Mouse (Mus musculus) liver, embryonic 13.5 days (tissue): Measurements from ENCODE around the gene Sp140. TPM values are rescaled to one million over a fixed set of nuclear protein-coding genes. Genes with fewer than 3 reads are reported as not detected.
"Not testable (repeated sequence)": the region's sequence is repeated elsewhere in the genome, so short reads cannot be mapped to it uniquely, and the experiment has no call there.

Experiments
- ATAC-seq: fragments of 200-750 bp; cut with Nextera tagmentation; 2 replicates; pipeline ENCODE4 v1.8.0; 2017; ENCODE audit warnings: low read depth, mild to moderate bottlenecking, moderate number of reproducible peaks, moderate library complexity
- DNase-seq: peaks from one replicate; pipeline ENCODE4 v3.0.0; 2022
- H3K27ac ChIP-seq: fragments of 300-500 bp; sonication (generic); 2 replicates; pipeline ENCODE4 v1.5.1; 2015; ENCODE audit warnings: moderate library complexity, mild to moderate bottlenecking, inconsistent platforms
- H3K27me3 ChIP-seq: fragments of 300-500 bp; sonication (generic); 2 replicates; pipeline ENCODE4 v1.6.1; 2015; ENCODE audit warnings: mild to moderate bottlenecking, inconsistent platforms
- H3K36me3 ChIP-seq: fragments of 300-500 bp; sonication (generic); 2 replicates; pipeline ENCODE4 v1.6.1; 2015; ENCODE audit warnings: mild to moderate bottlenecking, inconsistent platforms
- H3K4me1 ChIP-seq: fragments of 300-500 bp; sonication (generic); replicated peaks from 2 replicates; pipeline ENCODE4 v1.6.1; 2015; ENCODE audit warnings: inconsistent platforms
- H3K4me2 ChIP-seq: fragments of 300-500 bp; sonication (generic); 2 replicates; pipeline ENCODE4 v1.6.1; 2015; ENCODE audit warnings: inconsistent platforms, mild to moderate bottlenecking, moderate library complexity
- H3K4me3 ChIP-seq: fragments of 300-500 bp; sonication (generic); replicated peaks from 2 replicates; pipeline ENCODE4 v1.5.1; 2015; ENCODE audit warnings: mild to moderate bottlenecking, inconsistent platforms
- H3K9ac ChIP-seq: fragments of 300-500 bp; sonication (generic); 2 replicates; pipeline ENCODE4 v1.6.1; 2015; ENCODE audit warnings: mild to moderate bottlenecking, inconsistent platforms
- H3K9me3 ChIP-seq: fragments of 300-500 bp; sonication (generic); replicated peaks from 2 replicates; pipeline ENCODE4 v1.6.1; 2016; ENCODE audit warnings: inconsistent platforms
- WGBS: fragments of 180-500 bp; shearing (Covaris S2); methylation state at CpG from one replicate; pipeline ENCODE4 v1.1.7; 2015; ENCODE audit not compliant: insufficient replicate concordance; 5-methylcytosine and 5-hydroxymethylcytosine counted together
- polyA plus RNA-seq: library from polyadenylated mRNA; unstranded; fragments of >200 nt; fragmentation: Nextera tagmentation; extraction: Ambion mirVana; gene quantifications from 2 replicates; pipeline ENCODE4 v1.2.1, GENCODE M21; 2015

Sp140 gene
- polyA plus RNA-seq, 1 experiment from 2014 or later: 2.5 TPM

GRCm38 (mm10) chr1:85650524-85650923, 50.3 kb downstream of the Sp140 start:
- not testable (repeated sequence) for H3K4me2 ChIP-seq, H3K36me3 ChIP-seq, DNase-seq, H3K27me3 ChIP-seq, H3K27ac ChIP-seq, H3K4me1 ChIP-seq, ATAC-seq, H3K9me3 ChIP-seq, H3K9ac ChIP-seq, H3K4me3 ChIP-seq
- 62% methylated on average over 4 of the region's 5 CpGs for WGBS

- H3K4me3 ChIP-seq, H3K36me3 ChIP-seq, H3K4me1 ChIP-seq, H3K9me3 ChIP-seq, H3K4me2 ChIP-seq, DNase-seq, ATAC-seq, H3K27ac ChIP-seq, H3K9ac ChIP-seq, H3K27me3 ChIP-seq: not testable (repeated sequence)
- WGBS: 71% methylated on average over 13 of the region's 13 CpGs
Observed at GRCm38 (mm10) chr1:85651770-85652275, 51.6 kb downstream of the Sp140 start.

GRCm38 (mm10) chr1:85657211-85657610, 57.0 kb downstream of the Sp140 start:
- DNase-seq, H3K4me2 ChIP-seq, H3K4me1 ChIP-seq, H3K36me3 ChIP-seq, H3K27me3 ChIP-seq, H3K9me3 ChIP-seq, H3K9ac ChIP-seq, ATAC-seq, H3K27ac ChIP-seq, H3K4me3 ChIP-seq: not testable (repeated sequence)
- WGBS: 70% methylated on average over 2 of the region's 2 CpGs

GRCm38 (mm10) chr1:85664266-85664665, 64.1 kb downstream of the Sp140 start:
- H3K4me2 ChIP-seq: no peak overlapping the region
- H3K27ac ChIP-seq: no peak overlapping the region
- no peak overlapping the region for H3K4me3 ChIP-seq
- H3K4me1 ChIP-seq: no peaks in the 10 kb centered on the region
- no peaks in the 10 kb centered on the region for H3K36me3 ChIP-seq
- no peak for ATAC-seq
- no peak for DNase-seq
- H3K27me3 ChIP-seq: no peaks in the 10 kb centered on the region
- no peaks in the 10 kb centered on the region for H3K9me3 ChIP-seq
- H3K9ac ChIP-seq: no peak overlapping the region

GRCm38 (mm10) chr1:85680226-85680625, 80.0 kb downstream of the Sp140 start:
- DNase-seq (no peak), ATAC-seq (no peak)
- H3K9me3 ChIP-seq: no peaks in the 10 kb centered on the region
- H3K36me3 ChIP-seq: no peaks in the 10 kb centered on the region
- no peaks in the 10 kb centered on the region for H3K4me1 ChIP-seq
- H3K9ac ChIP-seq: no peak overlapping the region
- no peak overlapping the region for H3K4me3 ChIP-seq
- no peak overlapping the region for H3K27ac ChIP-seq
- no peaks in the 10 kb centered on the region for H3K27me3 ChIP-seq
- no peak overlapping the region for H3K4me2 ChIP-seq
- WGBS: 52% methylated on average over 4 of the region's 4 CpGs

- H3K27me3 ChIP-seq: no peaks in the 10 kb centered on the region
- DNase-seq (no peak), ATAC-seq (no peak)
- no peak overlapping the region for H3K9ac ChIP-seq
- no peaks in the 10 kb centered on the region for H3K9me3 ChIP-seq
- no peak overlapping the region for H3K4me2 ChIP-seq
- WGBS: 53% methylated on average over 5 of the region's 5 CpGs
- no peaks in the 10 kb centered on the region for H3K4me1 ChIP-seq
- no peaks in the 10 kb centered on the region for H3K36me3 ChIP-seq
- no peak overlapping the region for H3K4me3 ChIP-seq
- H3K27ac ChIP-seq: no peak overlapping the region
Observed at GRCm38 (mm10) chr1:85686666-85687065, 86.5 kb downstream of the Sp140 start.

GRCm38 (mm10) chr1:85687346-85687745, 87.2 kb downstream of the Sp140 start:
- WGBS: 28% methylated on average over 5 of the region's 5 CpGs
- H3K27me3 ChIP-seq: no peaks in the 10 kb centered on the region

GRCm38 (mm10) chr1:85690544-85690943, 90.4 kb downstream of the Sp140 start:
- no peak overlapping the region for H3K9ac ChIP-seq
- H3K4me3 ChIP-seq: no peak overlapping the region
- 60% methylated on average over 3 of the region's 3 CpGs for WGBS
- no peaks in the 10 kb centered on the region for H3K27me3 ChIP-seq
- no peaks in the 10 kb centered on the region for H3K9me3 ChIP-seq
- DNase-seq (no peak), ATAC-seq (no peak)
- peaks cover 9% of the 10 kb centered on the region for H3K4me1 ChIP-seq
- H3K4me2 ChIP-seq: no peak overlapping the region
- H3K27ac ChIP-seq: no peak overlapping the region
- H3K36me3 ChIP-seq: no peaks in the 10 kb centered on the region

More at GRCm38 (mm10) chr1:85687346-85687745, 87.2 kb downstream of the Sp140 start:
- Histone ChIP-seq H3K9ac (no peak overlapping the region), H3K36me3 (no peaks in the 10 kb centered on the region), H3K27ac (no peak overlapping the region), H3K4me3 (no peak overlapping the region), H3K9me3 (no peaks in the 10 kb centered on the region), H3K4me1 (no peaks in the 10 kb centered on the region), H3K4me2 (no peak overlapping the region)
- DNase-seq (no peak), ATAC-seq (no peak)

- H3K9ac ChIP-seq: no peak overlapping the region
- H3K9me3 ChIP-seq: no peaks in the 10 kb centered on the region
- no peaks in the 10 kb centered on the region for H3K27me3 ChIP-seq
- H3K4me1 ChIP-seq: peaks cover 9% of the 10 kb centered on the region
- no peaks in the 10 kb centered on the region for H3K36me3 ChIP-seq
- DNase-seq (no peak), ATAC-seq (no peak)
- H3K27ac ChIP-seq: no peak overlapping the region
- WGBS: 47% methylated on average over 1 of the region's 1 CpGs
- no peak overlapping the region for H3K4me2 ChIP-seq
- H3K4me3 ChIP-seq: no peak overlapping the region
Observed at GRCm38 (mm10) chr1:85692281-85692680, 92.1 kb downstream of the Sp140 start.

- H3K4me1 ChIP-seq: peaks cover 9% of the 10 kb centered on the region
- no peaks in the 10 kb centered on the region for H3K9me3 ChIP-seq
- DNase-seq (peak; percentile 21), ATAC-seq (peak; percentile 93)
- no peaks in the 10 kb centered on the region for H3K36me3 ChIP-seq
- no peak overlapping the region for H3K4me2 ChIP-seq
- H3K27me3 ChIP-seq: no peaks in the 10 kb centered on the region
- no peak overlapping the region for H3K4me3 ChIP-seq
- 13% methylated on average over 3 of the region's 3 CpGs for WGBS
- peak overlapping the region; percentile 36; the same call in 1 of the 2 replicates for H3K27ac ChIP-seq
- no peak overlapping the region for H3K9ac ChIP-seq
Observed at GRCm38 (mm10) chr1:85693280-85693679, 93.1 kb downstream of the Sp140 start.
